Mouse (Mus musculus) CH12F3 (cell line): ENCODE data around the gene Dot1l.

Experiments used
- in situ Hi-C: fragments of 300-500 bp; cut with MboI; formaldehyde crosslinking; loops from 2 replicates; pipeline ENCODE4 v1.14.3; 2020; ENCODE audit warnings: low sequenced_read_pairs

The Dot1l gene

DNA sequence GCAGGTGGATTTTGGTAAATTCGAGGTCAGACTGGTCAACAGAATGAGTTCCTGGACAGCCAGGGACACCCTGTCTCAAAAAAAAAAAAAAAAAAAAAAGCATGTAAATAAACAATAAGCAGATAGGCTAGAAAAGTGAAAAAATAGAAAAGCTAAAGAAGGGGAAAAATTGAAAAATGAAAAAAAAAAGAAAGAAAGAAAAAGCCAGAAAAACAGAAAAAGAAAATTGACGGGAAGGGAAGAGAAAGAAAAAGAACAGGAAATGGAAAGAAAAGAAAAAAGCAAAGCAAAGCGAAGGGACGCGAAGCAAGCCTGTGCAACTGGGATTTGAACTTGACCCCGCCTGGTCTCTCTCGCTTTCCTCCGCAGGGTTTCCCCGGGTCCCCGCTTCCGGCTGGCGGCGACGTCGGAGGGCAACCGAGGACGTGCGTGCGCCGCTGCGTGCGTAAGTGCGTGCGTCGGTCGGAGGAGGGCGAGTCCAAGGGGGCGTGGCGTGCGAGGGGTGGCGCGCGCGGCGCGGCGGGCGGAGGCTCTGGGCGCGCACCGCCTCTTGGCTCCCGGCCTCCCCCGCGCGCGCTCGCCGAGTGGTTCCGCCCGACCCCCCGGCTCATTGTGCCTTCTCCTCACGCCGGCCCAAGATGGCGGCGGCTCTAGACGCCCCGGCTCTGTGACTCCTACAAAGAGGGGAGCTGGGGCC, at the start of gene Dot1l:
Gene Dot1l, plus strand, starts transcription at position 613 of the 697 bp plus-strand sequence.
- in situ Hi-C loops, result no loop called here

DNA sequence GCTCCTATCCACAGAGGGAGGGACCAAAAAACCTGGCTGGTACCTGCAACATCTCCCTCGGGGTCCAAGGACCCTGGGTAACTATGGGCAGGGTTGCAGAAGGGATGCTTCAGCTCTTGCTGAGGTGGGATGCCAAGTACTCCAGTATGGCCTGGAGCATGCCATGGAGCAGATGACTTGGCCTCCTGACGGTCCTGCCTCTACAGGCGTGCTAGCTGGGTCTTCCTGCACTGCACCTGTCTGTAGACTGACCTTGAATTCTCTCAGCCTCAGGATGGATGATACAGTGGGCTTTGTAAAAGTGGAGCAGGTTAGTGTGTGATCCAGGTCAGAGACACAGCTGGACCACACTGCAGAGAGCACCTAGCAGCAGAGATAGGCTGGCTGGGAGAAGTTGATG, 49.5 kb upstream of the Dot1l start:
- in situ Hi-C loops, result no loop called here

DNA sequence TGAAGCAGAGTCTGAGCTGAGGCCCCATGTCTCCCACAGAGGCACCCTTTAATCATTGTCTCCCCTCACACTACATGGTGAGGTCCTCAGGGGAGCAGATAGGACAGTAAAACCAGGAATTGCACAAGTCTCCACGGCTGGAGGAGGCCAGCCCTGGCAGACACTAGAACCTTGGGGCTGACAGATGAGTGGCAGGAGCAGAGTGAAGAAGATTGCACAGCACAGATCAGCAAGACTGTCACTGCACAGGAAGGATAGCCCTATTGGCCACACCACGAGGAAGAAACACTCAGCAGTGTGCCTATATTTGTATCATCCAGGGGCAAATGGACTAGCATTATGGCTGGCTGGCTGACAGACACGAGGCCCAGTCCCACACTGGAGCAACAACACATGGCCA, 44.2 kb upstream of the Dot1l start:
- in situ Hi-C loops, result no loop called here

DNA sequence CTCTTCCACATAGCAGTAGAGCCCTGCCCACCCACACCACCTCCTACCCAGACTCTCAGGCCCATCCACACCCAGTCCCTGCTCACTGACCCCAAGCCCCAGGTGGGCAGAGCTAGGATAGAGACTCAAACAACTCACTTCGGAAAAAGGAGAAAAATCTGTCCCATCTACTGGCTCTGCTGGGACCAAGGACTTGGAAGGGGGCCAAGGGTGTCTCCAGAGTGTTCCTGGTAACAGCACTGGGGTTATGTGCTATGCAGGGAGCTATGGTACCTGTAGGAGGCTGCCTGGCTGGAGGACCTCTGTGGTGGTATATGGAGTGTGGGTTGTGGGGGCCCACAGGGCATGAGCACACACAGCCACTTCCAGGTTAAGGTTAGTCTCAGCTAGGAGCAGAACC, 37.7 kb upstream of the Dot1l start:
- in situ Hi-C loops, result no loop called here

DNA sequence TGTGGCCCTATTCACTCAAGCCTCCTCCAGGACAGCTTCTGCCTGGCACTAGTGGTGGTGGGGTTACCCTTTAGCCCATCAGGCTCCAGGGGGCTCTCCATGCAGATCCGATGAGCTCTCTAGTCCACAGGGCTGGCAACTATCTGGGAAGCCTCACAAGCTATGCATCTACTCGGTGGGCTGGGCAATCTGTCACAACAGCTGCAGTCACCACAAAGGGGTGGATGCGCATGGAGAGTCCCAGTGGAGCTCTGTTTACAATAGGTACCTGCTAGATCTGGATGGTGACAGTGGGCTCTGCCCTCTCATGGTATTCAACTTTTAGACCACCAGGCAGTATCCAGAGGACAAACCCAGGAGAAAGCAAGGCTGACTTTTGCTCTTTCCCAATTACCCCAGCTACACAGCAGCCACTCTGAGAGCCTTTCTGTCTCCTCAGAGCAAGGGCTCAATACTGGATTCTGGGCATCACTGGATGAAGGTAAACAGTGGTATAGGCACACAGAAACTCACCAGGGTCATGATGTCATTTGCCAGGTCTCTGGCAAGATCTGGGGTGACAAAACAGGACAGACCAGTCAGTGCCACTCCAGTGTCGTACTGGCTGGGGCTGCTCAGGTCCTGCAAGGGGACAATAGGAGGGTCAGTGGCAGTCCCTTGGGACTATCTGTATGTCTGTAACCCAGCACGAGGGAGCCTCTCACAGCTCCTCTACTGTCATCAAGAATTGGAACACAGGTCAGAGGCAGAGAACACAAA, 27.5 kb upstream of the Dot1l start:
- in situ Hi-C loops, result no loop called here

DNA sequence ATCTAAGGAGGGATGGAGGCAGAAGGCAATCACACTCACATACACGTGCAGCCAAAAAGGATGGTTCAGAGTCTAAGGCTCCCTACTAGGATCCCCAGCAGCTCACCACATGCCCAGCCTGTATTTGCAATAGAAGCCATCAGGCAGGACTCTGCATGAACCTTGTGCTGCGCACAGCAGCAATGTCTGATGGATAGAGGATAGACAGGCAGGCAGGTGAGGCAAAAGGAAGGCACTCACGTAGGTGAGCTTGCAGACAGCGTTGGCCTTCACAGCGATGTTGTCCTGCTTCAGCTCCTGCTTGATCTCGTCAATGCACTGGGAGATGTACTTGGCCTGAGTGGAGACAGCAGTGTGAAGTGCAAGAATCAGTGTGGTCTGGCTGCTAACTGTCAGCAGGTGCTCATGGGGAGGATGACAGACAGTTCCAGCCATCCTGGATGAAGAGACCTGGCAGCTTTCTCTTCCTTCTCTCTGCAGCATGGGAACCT, 22.4 kb upstream of the Dot1l start:
- in situ Hi-C loops, result no loop called here

DNA sequence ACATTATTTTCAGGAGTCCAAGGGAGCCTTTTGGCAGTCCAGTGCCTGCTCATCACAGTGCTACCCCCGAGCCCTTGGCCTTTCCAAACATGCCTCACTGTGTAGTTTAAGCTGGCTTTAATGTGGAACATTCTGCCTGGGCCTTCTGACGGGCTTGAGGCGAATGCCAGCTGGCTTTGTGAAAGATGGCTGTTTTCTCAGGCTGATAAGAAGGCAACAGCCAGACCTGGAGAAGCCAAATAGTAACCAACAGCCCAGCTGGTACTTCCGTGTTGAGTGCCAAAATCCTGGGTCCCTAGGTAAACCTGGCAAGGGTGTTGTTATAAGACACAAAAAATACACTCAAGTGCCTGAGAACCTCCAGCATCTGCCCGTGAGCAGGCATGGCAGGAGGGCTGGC, 18.3 kb upstream of the Dot1l start:
- in situ Hi-C loops, result no loop called here

DNA sequence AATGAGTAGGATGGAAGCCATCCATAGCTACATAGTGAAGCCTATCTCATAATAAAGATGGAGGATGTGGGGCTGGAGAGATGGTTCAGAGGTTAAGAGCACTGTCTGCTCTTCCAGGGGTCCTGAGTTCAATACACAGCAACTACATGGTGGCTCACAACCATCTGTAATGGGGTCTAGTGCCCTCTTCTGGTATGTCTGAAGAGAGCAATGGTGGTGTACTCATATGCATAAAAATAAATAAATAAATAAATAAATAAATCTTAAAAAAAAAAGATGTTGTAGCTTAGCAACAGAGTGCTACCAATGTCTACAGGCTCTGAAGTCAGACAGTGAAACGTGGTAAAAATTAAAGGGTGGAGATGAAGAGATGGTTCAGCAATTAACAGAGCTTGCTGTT, 16.3 kb upstream of the Dot1l start:
- in situ Hi-C loops, result no loop called here

DNA sequence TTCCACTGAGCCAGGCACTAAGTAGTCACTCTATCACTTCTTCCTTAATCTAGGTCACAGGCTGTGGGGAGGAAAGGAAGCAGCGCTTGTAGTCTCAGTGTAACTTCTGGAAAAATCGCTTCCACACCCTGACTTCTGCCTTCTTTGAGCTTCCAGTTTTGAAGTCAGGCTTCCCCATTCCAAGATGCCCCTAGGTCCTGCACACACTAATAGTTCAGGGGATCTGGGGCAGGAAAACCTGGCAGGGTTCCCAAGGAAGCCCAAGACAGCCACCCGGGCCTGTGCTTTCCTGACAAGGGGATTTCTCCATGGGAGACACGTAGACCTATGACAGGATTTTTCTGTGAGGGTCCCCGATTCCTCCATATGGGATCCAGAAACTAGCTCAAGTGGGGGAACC, 13.9 kb upstream of the Dot1l start:
- in situ Hi-C loops, result no loop called here

DNA sequence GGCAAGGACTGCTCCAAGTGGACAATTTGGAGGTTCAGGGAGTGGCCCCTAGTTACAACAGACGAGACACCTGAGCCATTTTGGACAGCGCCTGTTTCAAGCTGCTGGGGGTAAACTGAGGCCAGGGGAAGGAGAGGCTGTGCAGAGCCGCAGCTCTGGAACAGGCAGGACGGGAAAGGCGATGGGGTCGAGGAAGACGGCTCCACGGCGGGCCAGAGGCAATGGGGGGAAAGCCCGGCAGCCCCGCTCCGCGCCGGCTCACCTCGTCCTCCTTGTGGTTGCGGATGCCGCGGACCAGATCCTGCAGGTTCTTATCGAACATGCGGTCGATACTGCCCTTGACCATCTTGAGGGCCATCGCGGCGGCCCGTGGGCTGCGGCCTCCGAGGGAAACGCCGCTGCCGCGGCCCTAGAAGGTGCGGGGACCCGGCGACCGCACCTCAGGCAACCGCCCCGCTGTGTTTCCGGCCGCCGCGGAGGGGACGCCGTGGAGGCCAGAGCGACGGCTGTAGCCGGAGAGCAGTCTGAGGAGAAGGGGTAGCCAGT, 13.3 kb upstream of the Dot1l start:
- in situ Hi-C loops, result no loop called here

DNA sequence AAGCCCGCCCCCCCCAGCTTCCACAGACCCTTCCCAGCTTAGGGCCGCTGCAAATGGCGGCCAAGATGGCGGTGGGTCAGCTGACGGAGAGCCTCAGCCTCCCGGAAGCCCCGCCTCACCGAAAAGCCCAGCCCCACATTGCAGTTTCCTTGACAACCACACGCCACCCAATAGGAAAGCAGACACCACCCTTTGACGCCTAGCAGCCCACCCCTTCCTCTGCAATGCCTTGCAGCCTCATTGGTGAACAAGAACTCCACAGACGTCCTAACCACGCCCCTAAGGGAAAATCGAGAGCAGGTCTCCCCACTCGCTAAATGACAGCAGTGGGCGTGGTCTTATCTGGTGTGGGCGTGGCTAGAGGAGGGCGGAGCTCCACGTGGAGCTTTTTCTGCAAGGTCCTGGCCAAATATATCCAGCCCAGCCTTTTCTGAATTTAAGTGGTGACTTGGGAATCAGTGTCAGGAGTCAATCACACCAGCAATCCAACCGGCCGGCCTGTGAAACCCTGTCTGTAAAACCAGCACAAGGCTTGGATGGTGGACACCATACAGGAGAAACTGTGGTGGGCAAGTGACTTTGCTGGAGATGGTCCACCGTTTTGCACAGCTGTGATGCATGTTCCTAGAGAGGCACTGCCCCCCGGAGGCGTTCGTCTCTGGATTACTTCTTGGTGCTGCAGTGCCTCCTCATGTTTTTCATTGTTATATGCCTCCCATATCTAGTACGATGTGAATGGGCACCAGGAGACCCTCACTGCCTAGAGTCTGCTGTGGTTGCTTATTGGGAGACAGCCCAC, 12.6 kb upstream of the Dot1l start, which contains the start of gene Ap3d1:
Gene Ap3d1, minus strand, starts transcription at position 85 of the 799 bp plus-strand sequence.
- in situ Hi-C loops, result no loop called here

DNA sequence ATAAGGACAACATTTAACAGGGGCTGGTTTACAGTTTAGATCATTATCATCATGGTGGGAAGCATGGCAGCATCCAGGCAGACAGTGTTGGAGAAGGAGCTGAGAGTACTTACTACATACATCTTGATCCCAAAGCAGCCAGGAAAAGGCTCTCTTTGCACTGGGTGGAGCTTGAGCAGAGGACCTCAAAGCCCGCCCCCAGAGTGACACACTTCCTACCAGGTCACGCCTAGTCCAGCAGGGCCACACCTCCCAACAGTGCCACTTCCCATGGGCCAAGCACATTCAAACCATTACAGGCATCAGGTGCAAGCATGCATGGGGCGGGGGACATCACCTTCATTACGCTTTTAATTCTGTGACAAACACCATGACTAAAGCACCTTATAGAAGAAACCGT, 10.7 kb upstream of the Dot1l start:
- in situ Hi-C loops, result no loop called here

DNA sequence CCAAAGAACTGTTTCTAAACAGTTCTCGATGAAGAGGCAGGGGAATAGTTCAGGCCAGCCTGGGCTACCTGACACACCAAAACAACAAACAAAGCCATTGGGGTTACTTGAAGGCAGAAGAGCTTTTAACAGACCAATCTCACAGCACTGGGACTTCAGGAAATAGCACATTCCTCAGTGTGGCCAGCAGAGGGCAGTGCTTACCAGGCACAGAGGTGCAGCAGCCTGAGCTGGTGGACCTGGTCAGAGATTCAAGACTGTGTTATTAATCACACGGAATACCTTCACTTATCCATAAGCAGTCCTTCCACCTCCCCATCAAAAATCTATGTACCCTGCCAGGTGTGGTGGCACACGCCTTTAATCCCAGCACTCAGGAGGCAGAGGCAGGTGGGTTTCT, 7.6 kb upstream of the Dot1l start:
- in situ Hi-C loops, result no loop called here

DNA sequence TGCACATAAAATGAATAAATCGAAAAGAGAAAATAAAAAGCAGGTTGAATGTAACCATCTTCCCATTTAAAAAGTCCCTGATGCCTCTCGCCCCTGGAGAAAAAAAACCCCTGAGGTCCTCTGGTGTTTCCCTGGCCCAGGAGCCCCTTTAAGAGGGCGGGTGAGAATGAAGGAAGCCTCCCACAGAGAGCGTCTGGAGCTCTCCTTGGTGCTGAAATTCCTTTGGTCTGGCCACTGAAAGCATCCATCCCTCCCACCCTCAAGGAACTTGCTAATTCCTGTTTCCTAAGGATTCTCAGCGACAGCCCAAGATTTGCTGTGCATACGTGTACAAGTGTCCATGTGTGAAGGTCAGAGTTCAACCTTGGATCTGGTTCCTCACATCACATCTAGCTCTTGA, 6.4 kb upstream of the Dot1l start:
- in situ Hi-C loops, result no loop called here

DNA sequence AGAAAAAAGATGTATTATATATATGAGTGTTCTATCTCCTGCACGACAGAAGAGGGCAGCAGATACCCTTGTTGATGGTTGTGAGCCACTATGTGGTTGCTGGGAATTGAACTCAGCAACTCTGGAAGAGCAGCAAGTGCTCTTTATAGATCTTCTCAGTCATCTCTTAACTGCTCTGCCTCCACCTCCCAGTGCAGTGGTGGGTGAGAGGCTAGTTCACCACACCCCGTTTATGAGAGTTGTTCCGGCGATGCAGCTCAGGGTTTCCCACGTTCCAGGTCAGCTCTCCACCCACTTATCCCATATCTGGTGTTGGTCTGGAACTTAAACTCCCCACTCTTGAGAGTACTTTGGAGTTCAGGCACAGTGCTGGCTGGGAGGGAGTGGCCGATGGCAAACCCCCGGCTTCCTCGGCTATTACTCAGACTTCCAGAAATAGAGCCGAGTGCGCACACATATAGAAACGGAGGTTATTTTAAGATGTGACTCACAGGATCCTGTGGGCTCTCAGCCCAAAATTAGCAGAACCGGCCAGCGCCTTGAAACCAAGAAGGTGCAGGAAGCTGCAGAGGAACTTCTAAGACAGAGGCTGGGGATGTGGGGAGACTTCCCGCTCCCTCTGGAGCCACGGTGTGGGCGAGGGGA, 3.7 kb upstream of the Dot1l start:
- in situ Hi-C loops, result no loop called here

DNA sequence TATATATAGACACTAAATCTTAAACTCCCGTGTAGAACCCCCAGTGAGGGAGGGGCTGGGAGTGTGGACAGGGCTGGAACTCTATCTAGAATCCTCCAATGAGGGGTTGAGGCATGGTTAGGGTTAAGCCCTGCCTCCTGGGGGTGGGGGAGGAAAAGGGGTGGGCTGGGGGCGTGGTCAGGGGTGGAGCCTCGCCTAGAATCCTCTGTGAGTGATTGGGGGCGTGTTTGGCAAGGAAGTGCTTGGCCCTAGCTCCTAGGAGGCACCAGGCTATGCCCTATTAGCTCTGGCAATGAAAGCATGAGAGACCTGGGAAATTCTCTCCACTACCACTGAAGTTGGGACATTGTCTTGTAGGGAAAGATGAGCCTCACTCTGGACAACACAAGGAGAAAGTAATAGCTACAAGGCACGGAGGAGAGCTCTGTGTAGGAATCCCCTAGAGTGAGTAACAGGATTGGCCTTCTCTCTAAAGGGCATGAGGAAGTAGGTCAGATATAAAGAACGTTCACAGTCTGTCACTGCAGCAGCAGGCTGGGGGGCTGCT, 2.9 kb upstream of the Dot1l start:
- in situ Hi-C loops, result no loop called here

DNA sequence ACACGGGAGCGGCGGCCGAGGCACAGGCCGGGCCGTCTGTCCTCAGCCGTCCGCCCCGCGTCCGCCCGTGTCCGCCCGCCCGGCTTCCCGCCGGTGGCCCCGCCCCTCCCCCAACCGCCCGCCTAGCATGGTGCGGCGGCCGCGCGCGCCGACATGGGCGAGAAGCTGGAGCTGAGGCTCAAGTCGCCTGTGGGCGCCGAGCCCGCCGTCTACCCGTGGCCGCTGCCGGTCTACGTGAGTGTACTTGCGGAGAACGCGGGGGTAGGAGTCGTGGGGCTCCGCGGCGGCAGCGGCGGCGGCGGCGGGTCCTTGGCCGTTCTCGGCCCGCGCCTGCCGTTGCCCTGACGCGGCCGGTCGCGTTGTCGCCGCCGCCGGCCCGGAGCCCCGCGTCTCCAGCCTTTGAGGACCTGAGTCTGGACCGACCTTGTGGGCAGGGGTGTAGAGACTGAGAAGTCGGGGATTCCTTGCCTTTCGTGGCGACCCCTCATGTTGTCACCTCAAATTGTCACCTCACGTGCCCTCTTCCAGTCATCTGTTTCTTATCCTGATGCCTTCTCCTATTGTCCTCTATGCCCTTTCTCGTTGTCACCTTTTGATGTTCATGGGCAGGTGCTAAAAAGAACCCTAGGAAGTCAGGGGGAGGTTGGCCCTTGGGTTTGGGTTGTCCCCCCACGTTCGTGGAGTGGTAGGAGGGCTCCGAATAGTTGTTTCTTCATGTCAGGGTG, 447 bp downstream of the Dot1l start:
- in situ Hi-C loops, result no loop called here

DNA sequence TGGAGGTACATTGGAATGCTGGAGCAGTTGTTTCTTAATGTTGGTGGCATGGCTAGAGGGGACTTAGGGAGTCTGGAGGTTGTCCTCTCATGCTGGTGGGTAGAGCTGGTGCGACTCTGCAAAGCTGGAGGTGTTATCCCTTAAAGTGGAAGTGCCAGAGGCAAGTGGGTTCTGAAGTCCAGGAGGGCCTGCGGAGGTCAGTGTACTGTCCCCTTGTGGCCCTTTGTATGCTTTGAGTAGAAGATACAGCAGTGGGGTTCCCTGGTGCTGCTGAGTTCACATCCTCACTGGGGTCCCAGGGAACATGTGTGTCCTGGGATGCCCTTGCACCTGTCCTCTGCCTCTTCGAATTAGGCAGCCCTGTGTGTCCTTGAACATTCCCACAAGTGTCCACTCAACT, 1.1 kb downstream of the Dot1l start:
- in situ Hi-C loops, result no loop called here

DNA sequence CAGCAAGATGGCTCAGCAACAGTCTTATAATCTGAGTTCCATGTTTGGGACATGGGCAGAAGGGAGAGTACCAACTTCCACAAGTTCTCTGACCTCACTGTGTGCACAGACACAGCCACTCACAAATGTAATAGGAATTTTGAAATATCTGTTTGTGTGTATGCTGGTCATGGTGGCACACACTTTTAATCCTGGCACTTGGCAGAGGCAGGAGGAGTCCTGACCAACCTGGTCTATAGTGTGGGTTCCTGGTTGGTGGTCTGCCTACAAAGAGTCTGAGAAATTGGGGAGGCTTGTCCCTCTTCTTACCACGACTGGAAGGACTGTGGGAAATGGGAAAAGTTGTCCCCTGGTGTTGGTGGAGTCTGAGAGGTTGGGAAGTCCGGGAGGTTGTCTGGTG, 1.5 kb downstream of the Dot1l start:
- in situ Hi-C loops, result no loop called here

DNA sequence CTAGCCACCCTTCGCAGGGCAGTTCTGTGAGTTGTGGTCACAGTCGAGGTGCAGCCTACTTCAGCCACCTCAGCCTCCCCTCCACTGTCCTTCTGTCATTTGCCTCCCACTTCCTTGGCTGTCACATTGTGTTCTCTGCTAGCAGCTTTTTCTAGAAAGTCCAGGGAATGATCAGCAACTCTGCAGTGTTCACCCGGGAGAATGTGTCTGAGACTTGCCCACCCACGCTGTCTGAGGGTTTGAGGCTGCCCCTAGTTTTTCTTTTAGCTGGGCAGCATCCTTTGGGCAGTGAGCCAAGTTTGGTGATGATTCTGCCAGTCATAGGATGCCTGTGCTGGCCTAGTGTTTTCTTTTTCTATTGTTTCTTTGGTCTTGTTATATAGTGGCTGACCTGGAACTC, 2.0 kb downstream of the Dot1l start:
- in situ Hi-C loops, result no loop called here
